Mouse (Mus musculus) MN1 (cell line): ENCODE data around the gene Pole2.
"Not testable (repeated sequence)": the region's sequence is repeated elsewhere in the genome, so short reads cannot be mapped to it uniquely, and the experiment has no call there.

Source experiments
- DNase-seq: peaks from one replicate; pipeline ENCODE4 v3.0.0-alpha.2; 2016; ENCODE audit warnings: low spot score

Pole2 gene

GRCm38 (mm10) chr12:69179371-69179770, 48.6 kb downstream of the Pole2 start:
- DNase-seq, result no peak

DNA sequence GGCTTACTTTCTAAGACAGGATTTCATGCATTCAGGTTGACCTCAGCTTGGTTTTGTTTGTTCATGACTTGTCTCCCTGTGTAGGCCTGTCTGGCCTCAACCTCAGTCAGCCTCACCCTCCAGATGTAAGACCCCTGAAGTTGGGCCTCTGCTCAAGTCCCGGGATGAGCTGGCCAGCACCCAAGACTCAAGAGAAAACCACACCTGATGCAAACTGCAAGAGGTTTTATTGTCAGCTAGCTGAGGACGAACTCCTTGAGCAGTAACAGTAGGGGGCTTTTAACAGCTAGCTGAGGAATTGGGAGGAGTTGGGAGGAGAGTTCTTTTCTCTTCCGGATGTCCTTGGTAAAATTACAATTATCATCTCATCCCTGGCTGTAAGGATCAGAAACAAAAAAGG, 50.5 kb downstream of the Pole2 start:
- no peak for DNase-seq

DNA sequence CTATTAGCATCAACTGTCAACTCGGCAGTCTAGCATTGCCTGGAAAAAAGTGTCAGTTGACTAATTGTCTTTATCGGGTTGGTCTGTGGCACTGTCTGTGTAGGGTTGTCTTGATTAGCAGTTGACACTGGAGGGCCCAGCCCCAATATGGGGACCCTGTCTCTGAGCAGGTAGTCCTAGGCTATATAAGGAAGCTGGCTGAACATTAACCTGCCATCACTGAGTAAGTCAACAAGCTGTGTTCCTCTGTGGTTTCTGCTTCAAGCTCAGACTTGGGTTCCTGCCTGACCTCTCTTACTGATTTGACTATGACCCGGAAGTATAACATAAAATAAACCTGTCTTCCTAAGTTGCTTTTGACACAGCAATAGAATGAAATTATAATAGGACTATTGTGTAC, 52.0 kb downstream of the Pole2 start:
- DNase-seq, result no peak

- DNase-seq, result no peak
Measured at GRCm38 (mm10) chr12:69171307-69171706, 56.7 kb downstream of the Pole2 start.

DNA sequence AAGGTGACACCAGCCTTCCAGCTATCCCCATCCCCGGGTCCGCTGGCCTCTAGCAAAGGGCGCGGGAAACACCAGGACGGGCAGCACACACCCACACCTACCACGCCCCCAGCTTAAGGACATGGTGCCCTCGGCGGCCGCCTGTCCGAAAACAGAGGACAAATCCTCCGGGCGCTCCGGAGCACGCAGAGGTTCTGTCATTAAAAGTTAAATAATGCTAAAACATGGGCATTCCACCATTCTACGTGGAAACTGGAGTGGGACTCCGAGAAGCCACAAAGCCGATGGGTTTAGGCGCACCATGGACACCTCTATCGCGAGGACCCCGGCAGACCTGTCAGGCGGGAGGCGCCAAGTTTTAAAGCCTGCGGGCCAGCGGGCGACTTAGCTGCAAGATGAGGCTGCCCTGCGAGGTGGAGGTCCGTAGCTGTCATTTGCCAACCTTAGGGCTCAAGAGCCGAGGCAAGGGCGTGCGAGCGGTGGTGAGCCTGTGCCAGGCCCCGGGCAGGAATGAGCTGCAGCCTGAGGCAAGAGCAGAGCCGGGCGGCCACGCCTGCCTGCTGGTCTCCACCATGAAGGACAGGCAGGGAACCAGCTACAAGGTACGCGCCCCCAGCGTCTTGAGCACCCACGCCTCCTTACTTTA, 59.4 kb downstream of the Pole2 start, which contains the start of gene Lrr1:
Lrr1 (plus strand) TSS at position 354 of the 646 bp plus-strand sequence.
- peak; percentile 89 for DNase-seq

- DNase-seq, result no peak
Measured at GRCm38 (mm10) chr12:69167656-69168460, 60.1 kb downstream of the Pole2 start.

DNA sequence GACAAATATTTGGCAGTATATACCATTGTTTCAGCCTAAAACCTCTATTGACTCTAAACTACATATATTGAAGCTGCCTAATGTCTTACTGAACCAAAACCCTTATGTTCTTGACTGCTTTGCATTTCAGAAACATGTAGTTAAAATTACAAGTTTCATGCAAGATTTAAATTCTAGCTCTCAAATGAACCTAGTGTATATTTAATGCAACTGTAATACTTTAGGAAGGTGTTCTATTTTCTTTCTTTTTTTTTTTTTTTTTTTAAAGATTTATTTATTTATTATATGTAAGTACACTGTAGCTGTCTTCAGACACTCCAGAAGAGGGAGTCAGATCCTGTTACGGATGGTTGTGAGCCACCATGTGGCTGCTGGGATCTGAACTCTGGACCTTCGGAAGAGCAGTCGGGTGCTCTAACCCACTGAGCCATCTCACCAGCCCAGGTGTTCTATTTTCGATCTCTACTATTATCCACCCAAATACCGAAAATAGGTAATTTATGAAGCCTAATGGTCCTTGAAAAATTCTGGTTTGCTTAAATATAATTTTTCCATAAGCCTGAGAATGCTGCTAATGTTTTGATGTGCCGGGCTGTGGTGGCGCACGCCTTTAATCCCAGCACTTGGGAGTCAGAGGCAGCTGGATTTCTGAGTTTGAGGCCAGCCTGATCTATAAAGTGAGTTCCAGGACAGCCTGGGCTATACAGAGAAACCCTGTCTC, 61.0 kb downstream of the Pole2 start:
- not testable (repeated sequence) for DNase-seq

- no peak for DNase-seq
Measured at GRCm38 (mm10) chr12:69164904-69165303, 63.1 kb downstream of the Pole2 start.

DNA sequence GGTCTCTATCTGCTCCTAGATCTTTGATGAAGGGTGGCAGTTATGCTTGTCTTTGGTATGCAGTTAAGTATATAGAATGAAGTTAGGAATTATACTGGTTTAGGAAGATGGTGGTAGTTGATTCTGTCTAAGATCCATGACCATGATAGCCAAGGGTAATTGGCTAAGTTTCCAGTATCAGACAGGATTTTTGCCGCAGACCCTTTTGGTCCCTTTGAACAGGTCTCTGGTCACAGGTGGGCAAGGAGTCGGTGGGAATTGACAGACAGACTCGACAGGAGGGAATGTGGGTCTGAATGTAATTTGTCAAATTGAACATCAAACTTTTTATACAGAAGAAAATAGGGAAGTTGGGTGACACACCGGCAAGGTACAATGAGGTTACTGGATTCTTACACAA, 64.4 kb downstream of the Pole2 start:
- DNase-seq, result not testable (repeated sequence)

GRCm38 (mm10) chr12:69160677-69161076, 67.3 kb downstream of the Pole2 start:
- DNase-seq, result not testable (repeated sequence)

- peak; percentile 87 for DNase-seq
Measured at GRCm38 (mm10) chr12:69159578-69159940, 68.4 kb downstream of the Pole2 start.

GRCm38 (mm10) chr12:69158765-69159577, 69.0 kb downstream of the Pole2 start, which contains the start of gene Rps29:
Gene Rps29, minus strand, starts transcription at chr12:69159186.
- peak; percentile 100 for DNase-seq

- peak; percentile 54 for DNase-seq
Measured at GRCm38 (mm10) chr12:69158366-69158764, 69.6 kb downstream of the Pole2 start.

DNA sequence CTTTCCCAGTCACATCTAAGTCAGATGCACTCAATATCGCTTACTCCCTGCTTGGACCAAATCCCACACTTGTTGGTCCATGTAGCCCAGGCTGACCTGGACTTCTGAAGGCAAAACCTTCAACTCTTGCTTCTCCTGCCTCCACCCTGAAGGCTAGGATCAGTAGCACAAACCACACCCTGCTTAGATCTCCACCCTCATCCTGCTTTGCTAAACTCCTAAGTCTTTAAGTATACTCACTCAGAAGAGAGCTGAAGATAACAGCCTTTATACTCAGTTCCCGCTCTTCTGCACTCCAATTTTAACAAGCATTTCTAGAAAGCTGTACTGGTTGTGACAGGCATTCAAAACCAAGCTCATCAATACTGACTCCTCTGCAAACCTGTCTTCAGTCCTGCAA, 70.9 kb downstream of the Pole2 start:
- DNase-seq, result no peak

DNA sequence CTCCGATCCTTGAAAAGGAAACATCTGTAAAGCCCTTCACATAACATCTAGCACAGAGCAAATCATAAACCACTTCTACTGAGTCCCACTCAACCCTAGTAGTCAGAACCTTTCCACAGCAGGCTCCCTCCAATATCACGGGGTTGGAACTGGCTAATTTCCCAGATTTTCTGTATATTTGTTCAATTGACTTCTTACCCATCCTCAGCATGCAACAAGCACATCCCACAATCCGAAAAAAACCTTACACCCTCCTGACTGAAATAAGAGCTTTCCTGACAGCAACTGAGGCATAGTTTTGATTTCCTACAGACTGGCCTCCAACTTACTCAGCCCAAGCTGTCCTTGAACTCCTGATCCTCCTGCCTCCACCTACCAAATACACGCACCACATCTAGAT, 71.6 kb downstream of the Pole2 start:
- no peak for DNase-seq

DNA sequence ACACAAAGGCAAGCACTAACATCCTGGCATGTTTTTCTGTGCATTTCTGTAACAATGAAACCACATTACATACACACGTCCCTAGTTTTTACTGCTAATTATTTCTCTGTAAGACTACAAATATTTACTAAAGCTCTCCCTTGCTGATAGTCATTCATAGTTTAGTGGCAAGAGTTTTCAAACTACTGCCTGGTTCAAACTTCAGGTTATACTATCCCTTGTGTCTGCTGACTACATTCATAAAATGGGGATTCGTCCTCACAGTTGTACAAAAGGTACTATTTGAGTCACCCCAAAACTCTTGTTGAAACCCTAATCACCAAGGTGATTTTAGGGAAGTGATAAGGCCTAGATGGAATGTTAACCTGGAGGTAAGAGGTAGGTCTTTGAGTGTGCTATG, 72.1 kb downstream of the Pole2 start:
- DNase-seq, result no peak
